Mouse (Mus musculus): ENCODE measurements around the gene Rasd1.
A peak's percentile ranks its signal among the peaks of the same experiment; 100 is the strongest.
"Not testable (repeated sequence)": the region's sequence is repeated elsewhere in the genome, so short reads cannot be mapped to it uniquely, and the experiment has no call there.

Rasd1 gene

DNA sequence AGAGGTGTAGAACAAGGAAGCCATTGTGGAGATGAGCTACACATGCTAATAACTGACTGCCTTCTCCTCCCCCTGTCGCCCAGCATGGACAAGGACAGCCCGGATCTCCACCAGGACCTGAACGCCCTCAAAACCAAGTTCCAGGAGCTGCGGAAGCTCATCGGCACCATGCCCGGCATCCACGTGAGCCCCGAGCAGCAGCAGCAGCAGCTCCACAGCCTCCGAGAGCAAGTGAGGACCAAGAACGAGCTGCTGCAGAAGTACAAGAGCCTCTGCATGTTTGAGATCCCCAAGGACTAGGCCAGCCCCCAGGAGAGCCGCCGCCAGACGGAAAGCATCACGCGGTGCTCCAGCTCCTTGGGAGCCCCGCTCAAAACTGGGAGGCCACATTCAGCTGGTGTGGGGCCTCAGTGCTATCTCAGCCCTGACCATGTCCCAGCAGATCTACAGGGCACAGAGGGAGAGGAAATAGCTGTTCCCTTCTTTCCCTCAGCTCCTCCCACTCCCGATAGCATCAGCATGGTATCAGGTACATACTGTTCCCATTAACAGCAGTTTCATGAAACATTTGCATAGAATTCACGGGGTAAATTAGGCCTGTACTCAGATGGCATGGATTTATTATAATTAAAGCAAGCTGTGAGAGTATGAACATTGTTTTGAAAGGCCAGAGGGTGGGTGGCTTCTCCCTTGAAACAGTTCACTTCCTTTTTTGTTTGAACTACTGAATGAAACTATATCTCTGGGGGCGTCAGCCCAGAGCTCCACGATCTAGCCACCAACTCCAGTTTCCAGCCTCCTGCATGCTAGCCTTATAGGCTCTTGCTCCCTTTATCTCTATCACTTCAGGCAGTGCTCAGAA is 4.0 kb downstream of the Rasd1 start:
- no peak for DNase-seq

DNA sequence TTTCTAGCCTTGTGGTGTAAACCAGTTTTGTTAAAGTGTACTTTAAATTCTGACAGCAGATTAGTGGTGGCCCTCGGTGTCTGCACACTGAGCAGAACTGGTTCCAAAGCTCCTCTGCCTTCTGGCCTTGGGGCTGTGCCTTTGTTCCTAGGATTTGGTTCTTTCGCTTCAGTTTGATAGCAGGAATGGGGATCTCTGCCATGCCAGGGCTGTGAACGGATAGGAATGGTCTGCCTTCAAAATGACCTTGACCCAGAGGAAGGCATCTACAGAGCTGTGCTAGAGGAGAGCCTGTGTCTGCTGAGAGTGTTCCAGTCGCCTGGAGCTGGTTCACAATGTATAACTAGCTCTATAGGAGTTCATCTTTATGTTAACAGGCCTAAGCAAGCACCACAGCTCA is 5.3 kb downstream of the Rasd1 start:
- no peak for DNase-seq

- DNase-seq = no peak
These were observed 8.0 kb downstream of the Rasd1 start for GRCm38 (mm10) chr11:59956749-59957148.

DNA sequence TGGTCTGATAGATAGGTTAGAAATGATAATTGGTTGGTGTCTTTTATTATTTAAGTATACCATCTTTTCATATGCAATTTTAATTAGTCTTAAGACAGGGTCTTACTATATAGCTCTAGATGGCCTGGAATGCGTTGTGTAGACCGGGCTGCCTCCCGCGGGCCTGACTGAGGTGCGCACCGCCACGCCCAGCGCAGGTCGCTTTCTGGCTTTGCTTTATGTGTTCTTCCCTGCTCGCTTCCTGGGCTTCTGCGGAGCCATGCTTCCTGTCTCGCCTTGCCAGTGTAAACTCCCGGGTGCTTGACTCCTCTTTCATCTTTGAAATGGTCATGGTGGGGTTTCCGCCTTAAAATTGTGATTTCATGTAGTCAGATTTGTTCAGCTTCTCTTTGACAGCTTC is 11.9 kb downstream of the Rasd1 start:
- no peak for DNase-seq

GRCm38 (mm10) chr11:59948401-59948767 is 16.4 kb downstream of the Rasd1 start:
- DNase-seq = no peak

GRCm38 (mm10) chr11:59947752-59948400 is 16.9 kb downstream of the Rasd1 start, which contains the start of gene Med9:
Gene Med9 (plus strand): TSS chr11:59948206.
- peak; percentile 94 for DNase-seq

DNA sequence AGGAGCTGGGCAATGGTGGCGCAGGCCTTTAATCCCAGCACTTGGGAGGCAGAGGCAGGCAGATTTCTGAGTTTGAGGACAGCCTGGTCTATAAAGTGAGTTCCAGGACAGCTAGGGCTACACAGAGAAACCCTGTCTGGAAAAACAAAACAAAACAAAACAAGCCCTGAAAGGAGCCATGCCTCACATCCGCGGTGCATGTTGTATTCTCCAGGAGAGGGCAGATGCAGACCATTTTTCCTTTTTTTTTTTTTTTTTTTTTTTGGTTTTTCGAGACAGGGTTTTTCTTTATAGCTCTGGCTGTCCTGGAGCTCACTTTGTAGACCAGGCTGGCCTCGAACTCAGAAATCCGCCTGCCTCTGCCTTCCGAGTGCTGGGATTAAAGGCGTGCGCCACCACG is 19.9 kb downstream of the Rasd1 start:
- not testable (repeated sequence) for DNase-seq

DNA sequence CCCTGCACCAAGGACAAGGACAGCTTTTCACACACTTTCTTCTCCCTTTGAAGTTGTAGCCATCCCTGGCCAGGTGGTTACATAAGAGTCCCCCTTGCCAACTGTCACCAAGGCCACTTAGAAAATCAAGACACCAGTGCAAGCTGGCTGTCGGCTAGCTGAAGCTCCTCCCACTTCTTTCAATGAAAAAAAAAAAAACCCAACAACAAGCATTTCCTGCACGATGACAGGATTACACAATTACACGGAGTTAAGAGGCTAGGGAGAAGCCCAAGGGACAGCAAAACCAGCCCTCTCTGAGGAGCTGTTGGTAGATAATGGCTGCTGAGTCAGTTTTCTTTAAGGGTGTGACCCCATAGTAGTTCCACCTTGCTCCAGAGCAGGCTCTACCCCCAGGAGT is 23.4 kb downstream of the Rasd1 start:
- DNase-seq = no peak

GRCm38 (mm10) chr11:59940645-59941044 is 24.1 kb downstream of the Rasd1 start:
- no peak for DNase-seq

- DNase-seq = peak; percentile 20
These were observed 24.9 kb downstream of the Rasd1 start for GRCm38 (mm10) chr11:59939821-59940220.

DNA sequence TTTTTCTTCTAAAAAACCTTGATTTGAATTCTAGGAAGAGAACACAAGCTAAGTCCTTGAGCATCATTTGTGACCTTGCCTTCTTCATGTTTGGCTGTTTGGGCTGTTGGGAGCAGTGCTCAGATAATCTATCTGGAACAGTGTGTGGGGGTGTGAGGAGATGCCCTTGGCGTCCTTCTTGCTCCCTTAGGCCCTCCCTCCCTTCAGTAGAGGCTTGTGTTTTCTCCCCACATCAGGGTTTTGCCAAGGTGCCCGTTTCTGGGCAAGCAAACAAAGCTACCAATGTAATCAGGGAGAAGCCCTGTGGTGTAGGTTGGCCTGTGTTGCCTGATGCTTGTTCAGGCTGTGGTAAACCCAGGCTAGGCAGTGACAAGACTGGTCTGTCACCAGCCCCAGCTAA is 27.1 kb downstream of the Rasd1 start:
- DNase-seq = no peak

GRCm38 (mm10) chr11:59937023-59937422 is 27.7 kb downstream of the Rasd1 start:
- DNase-seq = no peak

GRCm38 (mm10) chr11:59933943-59934342 is 30.8 kb downstream of the Rasd1 start:
- DNase-seq = no peak

- no peak for DNase-seq
These were observed 32.0 kb downstream of the Rasd1 start for GRCm38 (mm10) chr11:59932560-59933337.

DNA sequence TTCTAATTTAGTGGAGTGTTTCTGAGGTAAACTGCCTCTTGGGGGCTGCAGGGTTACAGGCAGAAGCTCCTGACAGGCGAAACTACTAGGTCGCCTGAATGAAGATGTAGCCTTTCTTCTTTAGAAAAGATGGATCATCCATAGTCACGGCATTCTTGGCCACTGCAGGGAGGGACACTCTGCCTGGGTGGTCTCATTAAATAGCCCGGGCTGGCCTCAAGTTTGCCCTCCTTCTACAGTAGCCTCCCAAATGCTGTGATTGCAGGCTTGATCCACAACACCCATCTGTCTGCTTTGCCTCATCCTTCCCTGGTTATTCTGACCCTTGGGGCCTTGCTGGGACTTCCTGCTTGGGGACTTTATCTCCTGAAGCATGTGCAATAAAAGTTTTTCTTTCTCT is 34.7 kb downstream of the Rasd1 start:
- DNase-seq = no peak

DNA sequence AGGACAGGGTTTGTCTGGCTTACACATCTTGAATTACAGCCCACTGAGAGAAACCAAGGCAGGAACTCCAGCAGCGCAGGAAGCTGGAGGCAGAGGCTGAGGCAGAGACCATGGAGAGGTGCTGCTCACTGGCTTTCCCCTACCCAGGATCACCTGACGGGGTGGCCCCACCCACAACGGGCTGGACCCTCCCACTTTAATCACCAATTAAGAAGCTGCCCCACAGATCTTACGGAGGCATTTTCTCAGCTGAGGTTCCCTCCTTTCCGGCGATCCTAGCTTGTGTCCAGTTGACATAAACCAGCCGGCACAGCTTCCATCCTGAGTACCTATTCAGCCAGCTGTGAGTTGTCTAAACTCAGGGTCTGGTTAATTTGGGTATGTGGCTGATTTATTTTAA is 43.5 kb downstream of the Rasd1 start:
- peak; percentile 75 for DNase-seq

DNA sequence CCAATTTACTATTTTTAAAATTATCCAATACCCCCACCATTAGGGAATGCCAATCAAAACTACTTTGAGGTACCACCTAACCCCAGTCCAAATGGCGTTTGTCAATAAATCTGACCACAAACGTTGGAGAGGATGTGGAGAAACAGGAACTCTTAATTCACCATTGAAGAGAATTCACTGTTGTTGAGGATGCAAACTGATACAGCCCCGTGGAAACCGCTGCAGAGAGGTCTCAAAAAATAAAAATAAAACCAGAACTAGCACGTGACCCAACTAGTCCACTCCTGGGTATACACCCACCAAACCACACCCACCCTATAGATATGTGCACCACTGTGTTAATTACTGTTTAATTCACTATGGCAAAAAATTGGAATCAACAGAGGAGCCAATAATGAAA is 44.4 kb downstream of the Rasd1 start:
- no peak for DNase-seq

- no peak for DNase-seq
These were observed 45.3 kb downstream of the Rasd1 start for GRCm38 (mm10) chr11:59919401-59919800.

DNA sequence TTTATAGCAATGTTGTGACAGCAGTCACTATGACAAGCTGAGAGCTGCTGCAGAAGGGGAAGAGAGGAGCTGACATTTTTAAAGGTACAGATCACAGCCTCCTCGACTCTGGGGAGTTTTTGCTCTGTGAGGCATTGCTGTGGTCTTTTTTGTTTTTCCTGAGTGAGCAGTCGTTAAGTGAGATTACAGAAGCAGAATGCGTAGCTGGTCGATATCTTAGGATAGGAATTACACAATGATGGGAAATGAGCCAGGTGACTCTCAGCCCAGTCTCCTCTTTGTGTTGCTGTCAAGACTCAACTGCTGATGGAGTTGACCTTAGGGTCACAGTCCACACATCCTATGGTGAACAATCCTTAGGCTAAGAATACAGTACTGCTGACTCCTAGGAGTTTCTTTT is 46.7 kb downstream of the Rasd1 start:
- no peak for DNase-seq

DNA sequence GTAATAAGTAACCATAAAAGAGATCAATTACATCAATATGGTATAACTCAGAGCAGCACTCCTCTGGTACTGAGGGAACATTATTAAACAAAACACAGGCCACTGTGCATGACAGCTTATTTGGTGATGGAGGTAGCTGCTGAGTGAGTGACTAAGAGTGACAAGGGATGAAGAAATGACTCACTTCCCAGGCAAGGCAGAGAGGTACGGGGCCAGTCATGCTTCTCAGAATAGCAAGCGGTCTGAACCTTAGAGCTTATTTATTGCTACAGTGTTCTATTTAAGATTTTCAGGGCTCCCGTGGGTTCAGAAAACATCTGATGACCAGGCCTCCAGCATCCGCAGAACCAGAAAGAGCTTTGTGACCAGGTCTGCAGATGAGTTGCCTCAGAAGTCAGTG is 51.0 kb downstream of the Rasd1 start:
- DNase-seq = no peak
